Mouse (Mus musculus): ENCODE measurements around the gene Vamp2.
"Not testable (repeated sequence)": the region's sequence is repeated elsewhere in the genome, so short reads cannot be mapped to it uniquely, and the experiment has no call there.

The Vamp2 gene

GRCm38 (mm10) chr11:69080855-69081222 lies 7.5 kb upstream of the Vamp2 start:
- no peak for DNase-seq (ENCODE audit: low read depth, low spot score)

DNA sequence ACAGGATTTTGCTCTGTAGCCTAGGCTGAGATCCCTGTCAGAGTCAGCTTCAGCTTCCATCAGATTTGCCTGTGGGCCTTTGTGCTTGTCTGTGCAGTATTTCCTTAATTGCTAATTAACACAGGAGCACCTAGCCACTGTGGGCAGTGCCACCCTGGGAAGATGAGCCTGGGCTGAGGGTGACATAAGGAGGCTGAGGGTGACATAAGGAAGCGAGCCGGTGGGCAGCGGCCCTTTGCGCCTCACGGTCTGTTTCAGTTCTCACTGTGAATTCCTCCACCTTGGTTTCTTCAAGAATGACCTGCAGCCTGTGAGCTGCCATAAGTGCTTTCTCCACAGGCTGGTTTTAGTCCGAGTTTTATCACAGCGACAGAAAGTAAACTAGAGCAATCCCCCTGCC lies 6.7 kb upstream of the Vamp2 start:
- no peak for DNase-seq (ENCODE audit: low read depth, low spot score)

- no peak for DNase-seq (ENCODE audit: low read depth, low spot score)
Observed at GRCm38 (mm10) chr11:69085608-69086007, 2.7 kb upstream of the Vamp2 start.

GRCm38 (mm10) chr11:69086390-69086789 lies 1.9 kb upstream of the Vamp2 start:
- DNase-seq (ENCODE audit: low read depth, low spot score) = peak; percentile 89

- peak; percentile 84 for DNase-seq (ENCODE audit: low read depth, low spot score)
Observed at GRCm38 (mm10) chr11:69087082-69087481, 1.2 kb upstream of the Vamp2 start.

DNA sequence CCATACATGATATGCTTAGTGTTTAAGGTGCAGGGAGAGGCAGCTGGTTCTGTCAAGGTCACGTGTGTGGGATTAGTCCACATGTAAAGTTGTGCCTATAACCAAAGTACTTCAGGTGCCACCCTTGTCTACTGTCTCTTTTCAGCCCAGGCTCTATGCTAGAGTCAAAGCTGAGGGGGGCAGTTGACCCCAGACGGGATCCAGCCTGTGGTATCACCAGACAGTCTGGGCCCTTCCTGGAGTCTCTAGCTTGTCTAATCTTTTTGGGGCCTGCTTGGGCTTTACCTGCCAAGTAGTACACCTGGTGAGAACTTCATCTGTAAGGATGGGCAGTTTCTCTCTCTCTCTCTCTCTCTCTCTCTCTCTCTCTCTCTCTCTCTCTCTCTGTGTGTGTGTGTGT lies 693 bp upstream of the Vamp2 start:
- no peak for DNase-seq (ENCODE audit: low read depth, low spot score)

DNA sequence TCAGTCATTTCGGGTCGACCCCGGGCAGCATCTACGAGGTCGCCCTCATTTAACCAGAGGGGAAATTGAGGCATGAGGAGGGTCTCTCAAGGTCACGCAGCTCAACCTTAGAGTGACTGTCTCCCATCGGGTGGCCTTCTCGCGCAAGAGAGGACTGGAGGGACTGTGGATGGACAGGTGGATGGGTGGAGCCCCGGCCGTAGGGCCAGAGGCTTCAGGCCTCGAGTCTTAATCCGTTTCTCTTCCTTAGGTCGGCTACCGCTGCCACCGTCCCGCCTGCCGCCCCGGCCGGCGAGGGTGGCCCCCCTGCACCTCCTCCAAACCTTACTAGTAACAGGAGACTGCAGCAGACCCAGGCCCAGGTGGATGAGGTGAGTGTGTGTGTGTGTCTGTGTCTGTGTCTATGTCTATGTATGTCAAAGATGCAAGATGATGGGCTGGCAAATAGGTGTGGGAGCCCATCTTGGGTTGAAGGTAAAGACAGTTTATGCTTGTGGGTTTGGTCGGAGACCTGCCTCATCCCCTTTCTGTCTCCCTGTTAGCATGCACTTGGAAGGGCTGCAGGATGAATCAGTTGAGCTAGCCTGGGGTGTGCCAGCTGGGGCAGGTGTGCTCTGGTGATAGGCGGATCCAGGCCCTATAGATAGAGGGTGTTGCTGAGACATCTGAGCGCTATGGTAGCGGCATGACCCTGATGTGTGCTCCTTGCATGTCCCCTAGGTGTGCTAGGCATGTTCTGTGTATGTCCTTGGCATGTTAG lies 746 bp downstream of the Vamp2 start:
- DNase-seq (ENCODE audit: low read depth, low spot score) = peak; percentile 53

GRCm38 (mm10) chr11:69089616-69090290 lies 1.5 kb downstream of the Vamp2 start:
- DNase-seq (ENCODE audit: low read depth, low spot score) = no peak

GRCm38 (mm10) chr11:69090367-69090766 lies 2.1 kb downstream of the Vamp2 start:
- DNase-seq (ENCODE audit: low read depth, low spot score) = no peak

- DNase-seq (ENCODE audit: low read depth, low spot score) = no peak
Observed at GRCm38 (mm10) chr11:69091566-69092385, 3.5 kb downstream of the Vamp2 start.

DNA sequence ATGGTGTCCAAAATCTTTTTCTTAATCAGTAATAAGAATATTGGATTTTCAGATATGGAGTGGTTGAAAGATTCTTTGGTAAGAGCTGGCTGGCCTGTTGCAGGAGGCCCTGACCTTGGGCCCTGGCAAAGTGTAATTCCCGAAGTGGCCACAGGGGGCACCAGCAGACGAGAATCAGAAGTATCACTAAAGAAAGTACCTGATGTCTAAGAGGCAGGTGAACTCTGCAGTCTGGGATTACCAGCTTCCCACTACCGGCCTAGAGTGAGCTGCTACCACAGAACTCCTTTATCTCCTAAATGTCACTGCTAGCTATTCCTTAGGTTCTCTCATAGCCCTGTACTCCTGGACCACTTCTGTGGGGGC lies 4.1 kb downstream of the Vamp2 start:
- peak; percentile 83 for DNase-seq (ENCODE audit: low read depth, low spot score)

GRCm38 (mm10) chr11:69092871-69093270 lies 4.6 kb downstream of the Vamp2 start:
- no peak for DNase-seq (ENCODE audit: low read depth, low spot score)

DNA sequence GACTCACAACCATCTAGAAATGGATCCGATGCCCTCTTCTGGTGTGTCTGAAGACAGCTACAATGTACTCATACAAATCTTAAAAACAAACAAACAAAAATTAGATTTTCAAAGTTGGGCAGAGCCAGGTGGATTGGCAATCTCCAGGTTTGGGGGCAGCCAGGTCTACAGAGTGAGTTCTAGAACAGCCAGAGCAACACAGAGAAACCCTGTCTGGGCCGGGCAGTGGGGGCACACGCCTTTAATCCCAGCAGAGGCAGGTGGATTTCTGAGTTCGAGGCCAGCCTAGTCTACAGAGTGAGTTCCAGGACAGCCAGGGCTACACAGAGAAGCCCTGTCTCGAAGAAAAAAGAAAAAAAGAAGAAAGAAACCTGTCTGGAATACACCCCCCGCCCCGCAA lies 5.6 kb downstream of the Vamp2 start:
- not testable (repeated sequence) for DNase-seq (ENCODE audit: low read depth, low spot score)

GRCm38 (mm10) chr11:69094697-69095429 lies 6.6 kb downstream of the Vamp2 start, which contains the start of gene Per1:
Per1 (plus strand) TSS chr11:69095217.
- peak; percentile 100 for DNase-seq (ENCODE audit: low read depth, low spot score)

DNA sequence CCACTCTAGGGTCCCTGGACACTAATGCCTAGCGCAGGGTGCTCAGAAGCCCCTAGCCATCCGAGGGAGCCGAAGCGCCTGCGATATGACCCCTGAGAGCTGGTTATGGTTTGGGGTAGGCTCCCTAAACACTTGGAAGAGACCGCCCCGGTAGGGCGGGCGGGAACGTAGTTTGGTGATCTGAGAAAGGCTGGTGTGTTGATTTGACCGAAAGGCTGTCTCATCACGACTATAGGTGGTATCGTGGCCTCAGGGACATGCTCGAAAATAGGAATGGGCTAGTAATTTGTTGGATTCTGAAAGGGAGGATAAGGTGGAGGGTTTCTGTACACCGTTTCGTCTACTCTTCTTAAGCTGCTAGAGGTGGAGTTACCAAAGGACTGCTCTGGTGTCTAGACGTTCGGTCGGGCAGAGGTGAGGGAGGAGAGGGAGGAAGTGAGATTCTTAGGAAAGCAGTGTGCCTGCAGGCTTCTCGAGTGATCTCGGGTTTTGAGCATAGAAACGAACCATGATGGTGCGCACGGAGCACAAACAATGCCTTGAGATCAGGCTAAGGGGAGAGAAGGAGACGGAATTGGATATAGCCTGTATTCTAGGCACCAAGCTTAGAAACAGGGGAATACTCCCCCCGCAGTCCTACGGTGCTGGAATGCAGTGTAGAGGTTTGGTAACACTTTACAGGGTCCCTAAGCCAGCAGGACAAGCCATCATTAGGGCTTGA lies 7.4 kb downstream of the Vamp2 start:
- peak; percentile 48 for DNase-seq (ENCODE audit: low read depth, low spot score)

GRCm38 (mm10) chr11:69096360-69096986 lies 8.2 kb downstream of the Vamp2 start:
- no peak for DNase-seq (ENCODE audit: low read depth, low spot score)

DNA sequence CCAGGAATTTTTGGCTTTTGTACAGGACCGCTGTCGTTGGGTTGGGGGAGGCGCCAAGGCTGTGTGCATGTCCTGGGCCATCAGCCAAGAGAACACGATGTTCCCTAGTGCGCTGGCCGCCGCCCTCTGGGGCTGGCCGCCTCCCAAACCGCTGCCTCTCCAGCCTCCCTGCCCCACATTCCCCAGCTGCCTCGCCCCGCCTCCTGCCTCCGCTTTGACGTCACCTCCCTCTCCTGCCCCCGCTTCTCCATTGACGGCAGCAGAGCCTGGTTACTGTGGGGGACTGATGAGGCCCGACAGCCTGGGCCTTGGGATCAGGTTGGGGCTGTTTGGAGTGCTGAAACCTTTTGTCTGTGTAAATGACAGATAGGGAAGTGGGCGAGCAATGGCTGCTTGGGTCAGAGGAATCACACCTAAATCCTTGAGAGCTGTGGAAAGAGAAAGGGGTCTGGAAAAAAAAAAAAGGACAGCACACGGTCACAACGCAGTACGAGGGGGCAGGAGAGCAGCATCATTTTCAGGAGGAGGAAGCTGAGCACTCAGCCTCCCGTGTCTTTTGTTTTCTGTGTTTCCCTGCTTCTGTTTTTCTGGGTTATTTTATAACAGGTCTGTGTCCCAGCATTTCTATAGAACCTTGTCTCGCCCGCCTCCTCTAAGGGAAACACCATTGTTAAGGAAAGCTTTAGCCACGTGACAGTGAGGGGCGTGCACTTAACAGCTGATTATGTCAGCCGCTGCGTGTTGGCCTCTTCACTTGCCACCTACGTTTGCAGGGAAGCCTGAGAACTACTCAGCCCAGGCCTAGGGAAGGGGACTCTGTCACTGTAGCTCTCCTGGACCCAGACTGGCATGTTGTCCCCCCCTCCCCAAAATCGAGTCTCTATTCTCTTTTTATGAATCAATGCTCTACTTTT lies 9.0 kb downstream of the Vamp2 start:
- DNase-seq (ENCODE audit: low read depth, low spot score) = peak; percentile 97

DNA sequence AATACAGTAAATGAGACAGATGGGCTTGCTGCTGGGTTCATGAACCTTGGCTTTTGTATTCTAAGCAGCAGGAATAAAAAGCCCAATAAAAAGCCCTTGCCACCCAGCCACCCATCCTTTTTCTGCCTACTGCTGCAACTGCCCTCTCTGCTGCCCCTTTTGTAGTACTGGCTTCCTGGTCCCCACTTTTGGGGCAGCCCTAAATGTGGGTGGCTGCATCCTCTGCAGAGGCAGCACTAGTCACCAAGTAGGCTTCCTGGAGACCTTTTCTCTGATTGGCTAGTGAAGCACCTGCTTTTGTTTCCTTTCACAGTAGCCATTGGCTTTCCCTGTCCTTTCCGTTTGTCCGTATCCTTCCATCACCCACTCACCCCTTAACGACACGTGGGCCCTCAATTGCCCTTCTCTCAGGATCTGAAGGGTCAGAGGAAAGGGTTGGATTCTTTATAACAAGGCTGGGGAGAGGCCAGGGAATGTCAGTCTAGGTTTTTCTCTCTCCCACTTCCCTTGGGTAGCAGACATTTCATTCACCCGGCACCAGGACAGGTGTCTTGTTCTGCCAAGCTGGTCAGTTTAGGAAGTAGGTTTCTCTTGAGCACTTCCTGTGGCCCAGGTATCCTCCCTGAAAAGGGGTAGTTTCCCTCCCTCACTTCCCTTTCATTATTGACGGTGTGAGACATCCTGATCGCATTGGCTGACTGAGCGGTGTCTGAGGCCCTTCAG lies 9.9 kb downstream of the Vamp2 start:
- peak; percentile 76 for DNase-seq (ENCODE audit: low read depth, low spot score)

GRCm38 (mm10) chr11:69098762-69099091 lies 10.4 kb downstream of the Vamp2 start:
- DNase-seq (ENCODE audit: low read depth, low spot score) = peak; percentile 98

Measured in brain, adult 2 months (tissue).